Mouse (Mus musculus) kidney, postnatal 14 days (tissue): ENCODE results near the gene Grasp.

ENCODE experiments used
- DNase-seq: peaks from one replicate; pipeline ENCODE4 v3.0.0; 2022; ENCODE audit warnings: mixed read lengths

Grasp gene

DNA sequence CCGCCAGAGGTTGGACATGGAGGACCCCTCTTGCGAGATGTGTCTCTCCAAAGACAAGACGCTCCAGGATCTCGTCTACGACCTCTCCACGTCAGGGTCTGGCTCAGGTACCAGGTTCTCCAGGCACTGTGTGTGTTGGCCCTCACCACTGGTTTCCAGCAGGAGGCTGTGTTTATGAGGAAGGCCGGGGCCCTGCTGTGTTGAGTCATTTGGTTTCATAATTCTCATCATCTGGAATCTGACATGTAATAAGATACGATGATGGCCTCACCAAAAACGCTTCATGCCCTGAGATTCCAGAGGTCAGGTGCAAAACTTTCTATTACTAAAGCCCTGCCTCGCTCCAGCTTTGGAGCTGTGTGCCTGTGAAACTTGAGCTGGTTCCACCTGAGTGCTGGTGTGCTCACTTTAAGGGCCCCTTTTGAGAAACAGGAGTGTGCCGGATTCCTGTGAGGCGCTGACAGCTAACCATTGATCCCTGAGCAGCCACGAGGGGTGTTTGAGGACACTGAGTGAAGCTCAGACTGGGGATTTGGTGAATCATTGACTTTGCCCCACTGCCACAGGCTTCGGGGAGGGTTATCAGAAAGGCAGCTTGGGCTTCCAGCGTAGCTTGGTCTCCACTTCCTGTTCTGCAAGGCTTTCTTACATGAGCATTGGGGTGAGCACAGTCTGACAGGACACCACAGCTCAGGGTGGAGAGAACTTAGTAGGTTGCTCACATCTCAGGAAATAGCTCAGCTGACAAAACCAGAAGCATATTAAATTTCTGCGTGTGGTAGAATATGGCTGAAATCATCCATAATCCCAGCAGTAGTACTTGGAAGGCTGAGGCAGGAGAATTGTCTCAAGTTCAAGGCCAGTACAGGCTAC, 28.8 kb upstream of the Grasp start:
- peak; percentile 89 for DNase-seq

DNA sequence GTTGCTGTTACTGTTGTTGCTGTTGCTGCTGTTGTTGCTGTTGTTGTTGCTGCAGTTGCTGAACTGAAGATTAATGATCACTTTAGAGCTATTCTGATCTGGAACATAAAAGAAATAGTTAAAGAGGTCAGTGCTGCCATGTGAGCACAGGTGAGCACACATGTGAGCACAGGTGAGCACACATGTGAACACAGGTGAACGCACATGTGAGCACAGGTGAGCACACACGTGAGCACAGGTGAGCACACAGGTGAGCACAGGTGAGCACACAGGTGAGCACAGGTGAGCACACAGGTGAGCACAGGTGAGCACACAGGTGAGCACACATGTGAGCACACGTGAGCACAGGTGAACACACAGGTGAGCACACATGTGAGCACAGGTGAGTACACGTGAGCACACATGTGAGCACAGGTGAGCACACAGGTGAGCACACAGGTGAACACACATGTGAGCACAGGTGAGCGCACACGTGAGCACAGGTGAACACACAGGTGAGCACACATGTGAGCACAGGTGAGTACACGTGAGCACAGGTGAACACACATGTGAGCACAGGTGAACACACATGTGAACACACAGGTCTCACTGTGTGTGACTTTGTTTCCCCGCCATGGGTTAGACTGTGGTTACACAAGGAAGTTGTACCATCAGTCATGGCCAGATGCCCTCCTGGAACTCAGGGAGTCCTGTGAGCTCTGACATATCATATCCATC, 27.8 kb upstream of the Grasp start:
- no peak for DNase-seq

DNA sequence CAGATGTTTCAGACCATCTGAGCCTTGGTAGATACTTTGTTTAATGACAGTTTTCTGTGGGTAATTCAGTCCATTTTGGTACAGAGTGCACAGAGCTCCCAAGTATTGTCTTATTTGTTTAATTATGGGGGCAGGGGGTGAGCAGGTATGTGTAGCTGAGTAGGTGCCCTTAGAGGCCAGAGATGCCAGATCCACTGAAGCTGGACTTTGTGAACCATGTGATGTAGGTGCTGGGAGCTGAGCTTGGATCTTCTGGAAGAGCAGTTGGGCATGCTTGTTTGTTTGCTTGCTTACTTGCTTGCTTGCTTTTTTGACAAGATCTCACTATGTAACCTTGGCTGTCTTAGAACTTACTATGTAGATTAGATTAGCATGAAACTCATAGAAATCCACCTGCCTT, 27.0 kb upstream of the Grasp start:
- peak; percentile 31 for DNase-seq

DNA sequence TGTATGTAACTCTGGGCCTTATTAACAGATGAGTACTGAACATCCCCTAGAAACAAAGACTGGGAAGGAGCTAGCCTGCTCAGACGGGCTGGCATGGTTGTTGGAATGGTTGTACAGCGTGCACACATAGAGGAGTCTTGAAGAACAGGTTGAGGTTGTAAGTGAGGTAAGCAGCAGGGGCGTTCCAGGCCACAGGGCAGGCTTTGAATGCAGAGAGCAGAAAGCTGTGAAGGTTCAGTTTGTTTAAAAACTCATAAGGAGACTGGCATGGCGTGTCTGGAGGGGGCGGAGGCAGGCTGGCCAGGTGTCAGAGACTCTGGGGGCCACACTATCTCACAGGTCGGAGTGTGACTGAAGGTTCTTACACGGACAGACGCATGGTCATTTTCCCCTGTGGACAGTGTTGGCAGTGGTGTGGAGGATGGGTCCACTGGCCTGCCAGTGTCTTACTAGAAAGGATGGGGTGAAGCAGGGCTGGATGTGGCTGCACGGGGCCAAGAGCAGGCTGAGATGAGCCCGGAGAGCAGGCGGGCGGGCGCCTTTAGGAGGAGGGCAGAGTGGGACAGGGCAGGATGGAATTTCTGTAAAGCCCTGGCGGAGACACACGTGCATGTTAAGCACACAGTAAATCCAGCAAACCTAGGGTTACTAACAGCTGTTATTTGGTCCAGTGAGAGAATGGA, 26.4 kb upstream of the Grasp start:
- peak; percentile 61 for DNase-seq

DNA sequence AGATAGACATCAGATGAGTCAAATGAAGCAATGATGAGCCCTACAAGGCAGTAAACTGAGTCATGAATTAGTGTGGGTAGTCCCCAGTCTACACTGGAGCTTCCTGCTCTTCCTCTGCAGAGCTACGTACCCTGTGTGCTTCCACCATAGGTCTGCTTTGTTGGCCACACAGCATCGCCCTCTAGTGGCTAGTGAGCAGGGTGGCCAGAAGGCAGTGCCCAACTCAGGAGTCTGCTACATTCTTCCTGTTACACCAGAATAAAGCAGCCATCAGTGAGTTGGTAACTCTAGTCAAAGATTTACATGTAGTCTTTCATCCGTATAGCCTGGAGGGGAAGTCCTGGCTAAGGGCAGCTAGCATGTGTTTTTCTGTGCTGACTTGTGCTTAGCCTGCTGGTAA, 25.8 kb upstream of the Grasp start:
- DNase-seq, result peak; percentile 90

DNA sequence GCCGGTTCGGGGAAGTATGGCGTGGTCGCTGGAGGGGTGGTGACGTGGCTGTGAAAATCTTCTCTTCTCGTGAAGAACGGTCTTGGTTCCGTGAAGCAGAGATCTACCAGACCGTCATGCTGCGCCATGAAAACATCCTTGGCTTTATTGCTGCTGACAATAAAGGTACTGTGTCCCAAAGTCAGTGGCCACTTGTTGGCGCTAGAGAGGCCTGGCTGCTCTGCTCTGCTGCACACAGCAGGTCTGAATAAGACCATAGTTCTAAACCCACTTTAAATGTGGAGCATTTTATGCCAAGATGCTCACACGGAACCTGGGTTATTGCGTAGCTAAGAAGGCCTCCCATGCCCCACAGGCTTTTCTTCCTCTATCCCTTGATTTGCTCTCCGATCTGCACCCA, 25.1 kb upstream of the Grasp start:
- DNase-seq, result no peak

DNA sequence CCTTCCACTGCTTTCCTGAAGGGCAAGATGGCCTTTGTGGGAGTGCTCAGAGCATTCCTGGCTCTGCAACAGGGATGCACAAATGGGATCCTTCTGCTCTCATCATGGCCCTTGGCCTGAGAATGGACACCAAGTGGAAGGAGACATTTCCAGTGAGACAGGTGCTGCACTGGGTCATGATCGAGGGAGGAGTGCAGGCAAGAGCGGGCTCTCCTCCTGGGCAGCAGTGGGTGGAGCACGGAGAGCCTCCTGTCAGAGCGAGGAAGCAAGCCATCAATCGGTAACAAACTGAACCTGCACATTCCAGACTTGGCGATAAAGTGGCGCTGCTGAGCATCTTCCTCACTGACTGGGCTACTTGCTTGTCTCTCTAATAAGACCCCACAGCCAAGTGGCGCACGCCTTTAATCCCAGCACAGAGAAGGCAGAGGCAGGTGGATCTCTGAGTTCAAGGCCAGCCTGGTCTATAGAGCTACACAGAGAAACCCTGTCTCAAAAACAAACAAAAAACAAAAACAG, 23.2 kb upstream of the Grasp start:
- DNase-seq, result no peak

DNA sequence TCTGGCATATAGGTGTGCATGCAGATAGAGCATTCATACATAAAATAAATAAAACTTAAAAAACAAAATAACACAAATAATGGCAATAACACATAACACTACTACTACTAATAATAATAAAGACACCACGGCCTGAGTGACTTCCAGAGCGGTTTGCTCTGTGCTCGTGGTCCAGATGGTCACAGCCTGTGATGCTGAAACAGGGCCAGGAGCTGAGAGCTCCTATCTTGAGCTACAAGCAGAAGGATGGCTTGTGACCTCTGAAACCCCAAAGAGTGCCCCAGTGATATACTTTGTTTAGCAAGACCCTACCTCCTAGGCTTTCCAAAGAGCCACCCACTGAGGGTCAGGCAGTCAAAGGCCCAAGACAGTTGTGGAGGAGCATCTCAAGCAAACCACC, 22.6 kb upstream of the Grasp start:
- no peak for DNase-seq

DNA sequence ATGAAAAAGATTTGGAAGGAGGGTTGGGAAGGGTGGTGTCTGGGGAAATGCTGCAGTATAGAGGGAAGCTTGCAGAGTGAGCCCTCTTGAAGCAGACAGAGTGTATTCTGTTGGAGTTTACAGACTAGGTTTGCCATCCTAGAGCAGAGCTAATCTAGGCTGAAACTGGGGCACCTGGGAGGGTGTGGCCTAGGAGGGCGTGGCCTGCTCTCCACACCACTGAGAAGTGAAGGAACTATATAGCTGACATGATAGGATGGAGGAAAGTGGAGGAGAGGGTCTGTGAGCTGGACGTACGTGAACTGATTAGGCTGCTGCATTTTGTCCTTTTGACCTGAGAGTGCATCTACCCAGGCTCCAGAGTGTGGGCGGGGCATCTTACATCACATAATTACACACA, 20.3 kb upstream of the Grasp start:
- no peak for DNase-seq

DNA sequence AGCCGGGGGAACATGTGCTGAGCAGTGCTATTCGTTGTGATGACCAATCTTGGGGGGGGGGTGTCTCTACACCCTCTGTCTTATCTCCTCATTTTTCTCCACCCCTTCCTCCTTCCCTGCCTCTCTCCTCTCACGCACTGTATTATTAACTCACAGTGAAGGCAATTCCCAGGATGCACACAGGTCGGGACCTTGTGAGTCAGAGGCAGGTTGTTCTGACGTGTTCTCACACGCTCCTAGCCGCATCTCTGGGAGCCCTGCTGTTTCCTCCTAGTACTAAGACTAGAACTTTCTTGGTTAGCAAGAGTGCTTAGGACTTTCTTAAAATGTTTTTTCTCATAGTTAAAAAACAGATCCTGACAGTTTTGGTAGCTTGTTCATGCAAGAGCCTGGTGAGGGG, 19.2 kb upstream of the Grasp start:
- DNase-seq, result no peak

DNA sequence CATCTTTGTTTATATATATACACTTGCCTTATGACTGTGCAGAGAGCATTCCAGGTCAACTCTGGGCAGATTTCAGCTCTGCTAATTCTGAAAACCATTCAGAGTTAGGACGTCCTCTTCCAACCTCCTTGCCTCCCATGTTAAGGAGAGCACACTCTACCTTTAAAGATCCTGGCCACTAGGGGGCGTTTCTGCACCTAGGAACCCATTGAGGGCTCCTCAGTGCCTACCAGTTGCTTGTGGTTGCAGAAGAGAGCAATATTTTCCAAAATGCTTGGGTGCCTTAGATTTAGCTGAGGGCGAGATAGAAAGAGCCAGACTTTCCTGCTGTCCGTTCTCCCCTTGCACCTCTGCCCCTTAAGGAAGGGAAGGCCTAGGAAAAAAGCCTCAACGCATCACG, 13.8 kb upstream of the Grasp start:
- DNase-seq, result peak; percentile 69

DNA sequence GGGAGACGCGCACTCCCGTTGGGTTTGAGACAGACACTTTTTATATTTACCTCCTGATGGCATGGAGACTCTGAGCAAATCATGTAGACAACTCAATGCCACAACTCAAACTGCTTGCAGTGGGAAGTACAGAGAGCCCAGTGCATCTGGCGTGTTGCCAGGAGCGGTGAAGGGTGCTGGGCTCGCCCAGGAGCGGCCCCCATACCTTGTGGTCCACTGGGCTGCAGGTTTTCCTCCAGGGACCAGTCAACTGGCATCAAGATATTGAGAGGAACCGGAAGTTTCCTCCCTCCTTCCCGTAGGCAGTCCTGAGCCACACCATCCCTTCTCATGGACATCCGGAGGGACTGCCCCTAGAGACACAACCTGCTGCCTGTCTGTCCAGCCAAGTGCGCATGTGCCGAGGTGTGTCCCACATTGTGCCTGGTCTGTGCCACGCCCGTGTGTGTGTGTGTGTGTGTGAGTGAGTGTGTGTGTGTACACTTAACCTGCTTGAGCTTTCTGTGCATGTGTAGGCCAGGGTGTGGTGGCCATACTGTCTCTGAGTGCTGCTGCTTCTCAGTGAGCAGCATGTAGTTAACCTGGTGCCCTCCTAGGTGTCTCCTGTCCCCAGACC, 12.9 kb upstream of the Grasp start:
- no peak for DNase-seq

DNA sequence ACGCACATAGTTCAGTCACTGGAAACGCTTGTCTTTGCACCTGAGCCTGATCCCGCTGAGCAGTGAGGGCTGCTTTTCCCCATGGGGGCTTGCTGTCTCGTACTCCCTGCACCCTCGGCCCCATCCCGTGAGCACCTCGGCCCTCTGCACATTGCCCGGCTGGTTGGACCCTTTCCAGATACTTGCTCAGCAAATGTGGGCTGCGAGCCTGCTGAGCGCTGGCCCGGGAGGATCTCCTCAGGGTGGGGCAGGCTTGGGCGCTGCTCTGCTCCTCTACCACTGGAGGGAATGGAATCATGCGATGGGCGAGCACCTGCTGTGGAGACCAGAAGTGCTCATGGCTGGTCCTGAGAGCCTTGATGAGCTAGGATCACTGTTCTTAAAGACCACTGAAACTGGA, 11.6 kb upstream of the Grasp start:
- DNase-seq, result peak; percentile 90

DNA sequence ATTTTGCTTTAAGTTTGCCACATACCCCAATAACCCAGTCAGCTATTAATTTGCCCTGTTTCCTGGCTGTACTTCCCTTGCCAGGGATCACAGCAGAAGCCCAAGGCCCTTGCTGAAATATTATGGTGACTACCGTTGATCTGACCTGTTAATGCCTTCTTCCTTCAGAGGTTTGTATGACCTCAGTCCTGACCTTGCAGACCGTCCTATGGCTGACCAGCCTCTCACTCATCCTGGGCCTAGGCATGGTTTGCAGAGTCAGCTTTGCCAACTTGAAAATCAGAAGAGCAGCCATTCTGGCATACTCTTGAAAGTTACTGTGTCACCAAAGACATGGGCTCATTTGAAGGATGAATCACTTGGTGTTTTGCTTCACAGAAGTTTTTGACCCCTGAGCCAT, 8.9 kb upstream of the Grasp start:
- DNase-seq, result no peak

DNA sequence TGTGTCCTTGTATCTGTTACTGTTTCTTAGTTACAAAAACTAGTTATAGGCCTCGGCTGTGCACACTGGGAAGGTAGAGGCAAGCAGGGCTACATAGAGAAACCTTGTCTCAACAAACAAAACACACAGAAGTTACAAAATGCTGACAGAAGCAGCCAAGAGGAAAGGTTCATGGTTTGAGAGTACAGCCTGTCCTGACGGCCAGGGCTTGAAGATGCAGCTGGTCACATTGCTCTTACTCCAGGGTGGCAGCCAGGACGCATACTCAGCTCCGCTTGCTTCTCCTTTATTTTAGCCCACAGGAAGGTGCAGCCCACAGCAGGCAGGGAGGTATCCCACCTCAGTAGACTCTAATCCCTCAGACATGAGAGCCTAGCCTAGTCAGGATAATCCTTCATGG, 8.0 kb upstream of the Grasp start:
- peak; percentile 48 for DNase-seq

DNA sequence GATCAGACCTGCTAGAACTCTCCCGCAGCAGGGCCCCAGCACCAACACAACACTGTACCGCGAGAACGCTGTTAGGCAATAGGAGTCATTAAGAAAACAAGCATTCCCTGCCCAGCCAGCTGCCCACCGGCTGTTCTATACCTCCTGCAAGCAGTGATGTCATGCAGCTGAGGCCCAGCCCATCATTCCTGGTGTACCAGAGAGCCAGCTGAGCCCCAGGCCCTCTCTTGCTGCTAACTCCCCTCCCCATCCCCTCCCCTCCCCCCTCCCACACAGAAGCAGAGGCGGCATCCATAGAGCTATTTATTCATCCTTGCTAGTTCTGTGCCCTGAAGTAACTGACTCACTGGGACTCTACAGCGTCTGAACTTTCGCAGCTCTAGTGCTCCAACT, 3.1 kb upstream of the Grasp start:
- peak; percentile 34 for DNase-seq

DNA sequence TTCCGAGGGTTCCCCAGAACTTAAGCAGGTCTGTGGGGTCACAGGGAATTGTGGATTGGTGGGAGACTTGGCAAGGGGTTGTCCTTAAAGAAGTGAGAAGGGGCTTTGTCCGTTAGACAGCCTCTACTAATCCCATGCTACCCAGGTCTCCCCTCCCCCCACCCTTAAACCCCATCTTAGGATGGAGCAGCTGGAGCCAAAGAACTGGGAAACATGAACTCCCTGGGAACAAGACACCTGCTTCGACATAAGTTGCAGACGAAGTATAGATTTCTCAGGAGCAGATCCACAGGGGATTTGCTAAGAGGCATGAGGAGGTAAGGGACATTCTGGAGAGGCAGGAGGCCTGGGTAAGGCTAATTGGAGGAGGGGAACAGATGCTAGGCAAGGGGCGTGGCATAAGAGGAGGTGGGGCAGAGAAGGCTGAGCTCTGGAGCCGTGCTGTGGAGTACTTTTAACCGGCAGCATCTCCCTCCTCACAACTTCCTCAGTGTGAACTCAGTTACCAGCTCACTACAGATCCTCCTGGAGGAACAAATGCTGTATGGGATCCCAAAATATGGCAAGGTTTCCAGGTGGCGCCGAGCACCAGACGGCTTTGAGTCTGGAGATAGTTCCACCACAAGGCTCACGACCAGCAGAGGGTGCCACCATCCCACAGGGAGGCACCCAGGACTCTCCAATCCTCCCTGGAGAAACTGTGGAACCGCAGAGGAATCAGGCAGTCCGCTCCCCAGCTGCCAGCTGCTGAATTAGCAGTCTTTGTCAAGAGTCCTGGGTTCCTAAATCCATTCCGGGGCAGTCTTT, 2.5 kb upstream of the Grasp start:
- DNase-seq, result peak; percentile 91

DNA sequence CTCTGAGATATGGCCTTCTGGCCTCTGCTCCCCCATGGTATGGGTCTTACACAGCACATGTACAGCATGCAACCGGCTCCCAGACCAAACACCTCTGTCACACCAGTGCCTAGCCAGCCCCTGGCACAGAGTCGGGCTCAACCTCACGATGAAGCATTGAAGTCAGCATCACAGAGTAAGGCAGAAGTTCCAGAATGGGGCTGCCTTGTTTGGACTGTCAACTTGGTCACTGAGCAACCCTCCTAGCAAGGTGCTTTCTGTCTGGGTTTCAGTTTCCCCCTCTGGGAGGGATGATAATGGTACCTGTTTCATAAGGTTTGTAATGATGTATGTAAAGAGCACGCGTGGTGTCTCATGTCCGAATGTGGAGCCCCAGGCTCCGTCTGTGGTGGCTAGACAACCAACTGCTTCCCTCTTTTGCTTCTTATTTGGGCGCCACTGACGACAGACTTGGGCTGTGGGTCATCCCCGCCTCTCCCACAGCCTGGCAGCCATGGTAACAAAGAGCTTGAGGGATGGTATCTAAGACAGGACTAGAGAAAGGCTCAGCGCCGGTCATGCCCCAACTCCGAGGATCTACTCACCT, 998 bp upstream of the Grasp start:
- DNase-seq, result no peak

DNA sequence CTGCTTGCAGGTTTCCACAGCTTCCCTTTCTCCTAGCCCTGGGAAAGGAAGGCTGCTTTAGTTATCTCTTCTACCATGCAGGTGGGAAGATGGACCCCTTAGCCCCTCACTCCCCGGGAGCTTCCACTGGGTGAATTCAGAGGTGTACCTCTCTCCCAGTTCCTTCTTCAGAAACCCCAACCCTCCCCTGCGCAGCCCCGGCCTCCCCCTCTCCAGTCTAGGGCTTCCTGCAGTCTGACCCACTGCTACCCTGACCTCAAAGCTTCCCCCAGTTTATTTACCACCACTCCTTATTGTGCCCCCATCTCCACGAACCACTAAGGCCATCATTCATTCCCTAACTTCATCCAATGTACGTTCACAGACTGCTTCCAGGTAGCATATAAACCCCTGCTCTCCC, 392 bp upstream of the Grasp start:
- DNase-seq, result no peak

DNA sequence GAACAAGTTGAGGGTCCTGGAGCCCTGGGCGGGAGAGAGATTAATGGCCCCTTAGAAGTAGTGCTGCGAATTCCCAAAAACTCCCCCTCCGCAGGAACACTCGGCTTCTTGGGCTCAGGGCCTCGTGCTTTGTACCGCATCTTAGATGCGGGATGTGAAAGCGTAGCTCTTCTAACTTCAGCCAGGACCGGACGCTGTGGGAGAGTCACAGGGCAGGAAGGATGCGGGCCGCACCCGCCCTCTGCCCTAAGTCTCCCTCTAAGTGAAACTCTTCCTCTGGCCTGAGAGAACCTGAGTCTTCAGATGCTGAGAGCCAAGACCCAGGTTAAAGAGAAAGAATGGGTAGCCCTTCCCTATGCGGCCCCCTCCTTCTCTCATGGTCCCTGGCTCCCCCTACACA, 989 bp downstream of the Grasp start:
- DNase-seq, result peak; percentile 63

DNA sequence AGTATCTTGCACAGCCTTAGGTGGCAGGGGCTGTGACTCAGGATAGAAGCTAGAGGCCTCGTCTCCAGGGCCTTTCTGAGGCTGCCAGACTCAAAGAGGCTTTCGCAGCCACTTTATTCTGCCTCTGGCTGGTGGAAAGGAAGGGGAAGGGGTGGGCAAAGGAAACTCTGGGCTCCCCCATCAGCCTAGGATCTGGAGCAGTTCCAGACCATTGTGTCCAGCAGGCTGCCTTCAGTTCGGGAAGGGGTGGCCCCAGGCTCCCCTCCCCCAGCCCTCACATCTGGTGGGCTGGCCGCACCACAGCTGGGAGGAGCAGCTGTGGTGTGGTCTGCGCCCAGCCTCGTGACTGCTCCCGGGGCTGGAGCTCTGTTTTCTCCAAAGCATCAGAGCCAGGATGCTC, 4.0 kb downstream of the Grasp start:
- DNase-seq, result peak; percentile 88
